Mouse (Mus musculus) kidney, adult 2 months (tissue): ENCODE data around the gene Zmym6.

Source experiments
- CTCF ChIP-seq: fragments of 200-500 bp; conservative IDR thresholded peaks from 2 replicates; pipeline ENCODE4 v1.5.1; 2011; ENCODE audit warnings: low read depth, mild to moderate bottlenecking, control low read depth, low read length, moderate library complexity, mixed read lengths; ENCODE audit not compliant: insufficient read depth, insufficient read length
- POLR2A ChIP-seq: fragments of 200-500 bp; IDR thresholded peaks from one replicate; pipeline ENCODE4 v1.6.1; 2011; ENCODE audit warnings: low read depth, low read length, control low read depth

- TF ChIP-seq POLR2A = no peak
- no peak for TF ChIP-seq CTCF
Observed at GRCm38 (mm10) chr4:127085761-127086160, 8.6 kb downstream of the Zmym6 start.
